Mouse (Mus musculus) urinary bladder, postnatal 36 days (tissue): ENCODE data around the gene St7.

Experiments
- DNase-seq, 2 experiments: peaks; one replicate each; pipeline ENCODE4 v3.0.0; 2022; ENCODE audit warnings: low spot score in 2 of 2, mixed read lengths in 1 of 2

St7 gene

GRCm38 (mm10) chr6:17816865-17817435, 124.2 kb downstream of the St7 start:
- DNase-seq = no peak

GRCm38 (mm10) chr6:17823614-17824013, 130.9 kb downstream of the St7 start:
- DNase-seq = no peak

- DNase-seq = no peak
These were observed 132.0 kb downstream of the St7 start for GRCm38 (mm10) chr6:17824735-17825134.

GRCm38 (mm10) chr6:17828382-17828781, 135.6 kb downstream of the St7 start:
- DNase-seq = no peak

- DNase-seq = no peak
These were observed 137.2 kb downstream of the St7 start for GRCm38 (mm10) chr6:17829981-17830380.

GRCm38 (mm10) chr6:17834493-17834892, 141.8 kb downstream of the St7 start:
- peak; percentile 46 to 48 for DNase-seq

- no peak for DNase-seq
These were observed 143.0 kb downstream of the St7 start for GRCm38 (mm10) chr6:17835693-17836092.

- no peak for DNase-seq
These were observed 144.9 kb downstream of the St7 start for GRCm38 (mm10) chr6:17837676-17838075.

- no peak for DNase-seq
These were observed 147.7 kb downstream of the St7 start for GRCm38 (mm10) chr6:17840431-17840830.

GRCm38 (mm10) chr6:17842759-17843158, 150.0 kb downstream of the St7 start:
- DNase-seq = peak in 1 of 2 experiments; percentile 42

- no peak for DNase-seq
These were observed 158.6 kb downstream of the St7 start for GRCm38 (mm10) chr6:17851316-17851715.

- no peak for DNase-seq
These were observed 161.0 kb downstream of the St7 start for GRCm38 (mm10) chr6:17853587-17854274.

GRCm38 (mm10) chr6:17855616-17856015, 162.9 kb downstream of the St7 start:
- DNase-seq = no peak

GRCm38 (mm10) chr6:17859564-17859963, 166.8 kb downstream of the St7 start:
- no peak for DNase-seq

- DNase-seq = no peak
These were observed 167.7 kb downstream of the St7 start for GRCm38 (mm10) chr6:17860463-17860862.

GRCm38 (mm10) chr6:17867796-17868195, 175.1 kb downstream of the St7 start:
- DNase-seq = no peak

GRCm38 (mm10) chr6:17871831-17872372, 179.2 kb downstream of the St7 start:
- DNase-seq = no peak

GRCm38 (mm10) chr6:17875606-17876005, 182.9 kb downstream of the St7 start:
- no peak for DNase-seq

- DNase-seq = no peak
These were observed 183.4 kb downstream of the St7 start for GRCm38 (mm10) chr6:17876023-17876613.

- no peak for DNase-seq
These were observed 184.0 kb downstream of the St7 start for GRCm38 (mm10) chr6:17876670-17877179.

GRCm38 (mm10) chr6:17882943-17883342, 190.2 kb downstream of the St7 start:
- no peak for DNase-seq

GRCm38 (mm10) chr6:17887765-17888164, 195.0 kb downstream of the St7 start:
- no peak for DNase-seq

- DNase-seq = no peak
These were observed 202.8 kb downstream of the St7 start for GRCm38 (mm10) chr6:17895562-17895961.
